Mouse (Mus musculus) frontal cortex, adult (tissue): ENCODE measurements at regions not wholly inside any gene's neighbourhood (a gene's known extent, or its start where the extent isn't known, plus 50 kb on each side); places are given as distances from the start of the nearest gene placed in this dataset.
"Not testable (repeated sequence)": the region's sequence is repeated elsewhere in the genome, so short reads cannot be mapped to it uniquely, and the experiment has no call there.

ENCODE experiments used
- ATAC-seq: cut with Nextera tagmentation; 2 replicates; pipeline ENCODE4 v1.9.2; 2017; ENCODE audit warnings: mild to moderate bottlenecking, moderate library complexity, mixed read lengths; ENCODE audit not compliant: low TSS enrichment

- ATAC-seq, result peak; percentile 99
Observed at GRCm38 (mm10) chr6:69932297-69932696, 859.7 kb downstream of the Rpia start.

- 0 out of 2 replicates have a peak, but pooled peaks have one; percentile 50 for ATAC-seq
Observed at GRCm38 (mm10) chr6:69914781-69915180, 877.3 kb downstream of the Rpia start.

DNA sequence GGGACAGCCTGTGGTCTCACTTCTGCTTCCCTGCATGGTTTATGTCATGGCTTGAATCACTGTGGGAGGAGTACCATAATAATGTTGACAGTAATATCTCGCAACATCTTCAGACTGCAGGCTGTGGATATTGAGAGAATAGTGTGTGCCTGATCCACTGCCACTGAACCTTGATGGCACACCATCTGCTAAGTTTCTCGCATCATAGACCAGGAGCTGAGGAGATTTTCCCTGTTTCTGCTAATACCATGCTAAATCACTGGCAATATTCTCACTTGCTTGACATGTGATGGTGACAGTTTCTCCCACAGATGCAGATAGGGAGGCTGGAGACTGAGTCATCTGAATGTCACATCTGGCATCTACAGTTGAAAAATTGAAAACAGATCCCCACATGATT, 912.7 kb downstream of the Rpia start:
- ATAC-seq, result 0 out of 2 replicates have a peak, but pooled peaks have one; percentile 62

DNA sequence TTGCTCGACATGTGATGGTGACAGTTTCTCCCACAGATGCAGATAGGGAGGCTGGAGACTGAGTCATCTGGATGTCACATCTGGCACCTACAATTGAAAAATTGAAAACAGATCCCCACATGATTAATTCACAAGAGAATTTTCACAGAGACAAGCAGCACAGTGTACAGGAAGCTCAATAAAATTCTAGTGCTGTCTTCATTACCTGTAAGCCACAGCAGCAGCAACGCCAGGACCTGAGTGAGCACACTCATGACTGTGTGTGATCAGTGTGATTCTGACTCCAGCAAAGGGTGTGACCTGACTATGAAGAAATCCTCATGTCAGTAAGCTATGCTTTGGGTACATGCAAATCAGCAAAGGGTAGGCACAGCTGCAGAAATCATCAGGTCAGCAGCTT, 933.4 kb downstream of the Rpia start:
- not testable (repeated sequence) for ATAC-seq

DNA sequence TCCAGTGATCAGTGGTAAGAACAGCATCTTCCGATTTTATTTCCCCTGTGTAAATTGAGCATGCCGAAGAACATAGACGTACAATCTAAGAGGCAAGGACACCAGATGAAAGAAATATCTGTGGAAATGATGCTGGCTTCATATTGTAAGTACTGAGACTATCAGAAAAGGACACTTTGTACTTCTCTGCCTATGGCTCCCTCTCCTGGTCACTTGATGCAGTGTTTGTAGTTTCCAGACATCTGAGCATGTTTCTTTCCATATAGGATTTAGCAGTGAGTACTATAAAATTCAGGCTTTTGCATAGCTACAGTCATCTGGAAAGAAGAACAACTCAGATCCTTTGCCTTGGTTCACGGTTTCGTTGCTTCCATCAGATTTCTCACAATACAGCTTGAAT, 963.4 kb downstream of the Rpia start:
- peak; percentile 86 for ATAC-seq

DNA sequence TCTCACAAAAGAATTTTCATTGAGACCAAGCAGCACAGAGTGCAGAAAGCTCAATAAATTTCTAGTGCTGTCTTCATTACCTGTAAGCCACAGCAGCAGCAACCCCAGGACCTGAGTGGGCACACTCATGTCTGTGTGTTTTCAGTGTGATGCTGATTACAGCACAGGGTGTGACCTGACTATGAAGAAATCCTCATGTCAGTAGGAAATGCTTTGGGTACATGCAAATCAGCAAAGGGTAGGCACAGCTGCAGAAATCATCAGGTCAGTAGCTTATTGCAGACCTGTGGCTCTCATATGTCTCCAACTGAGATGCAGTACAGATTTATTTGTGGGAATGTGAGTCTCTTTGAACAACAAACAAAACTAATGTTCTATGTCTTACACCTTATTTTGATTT, 977.1 kb downstream of the Rpia start:
- not testable (repeated sequence) for ATAC-seq

DNA sequence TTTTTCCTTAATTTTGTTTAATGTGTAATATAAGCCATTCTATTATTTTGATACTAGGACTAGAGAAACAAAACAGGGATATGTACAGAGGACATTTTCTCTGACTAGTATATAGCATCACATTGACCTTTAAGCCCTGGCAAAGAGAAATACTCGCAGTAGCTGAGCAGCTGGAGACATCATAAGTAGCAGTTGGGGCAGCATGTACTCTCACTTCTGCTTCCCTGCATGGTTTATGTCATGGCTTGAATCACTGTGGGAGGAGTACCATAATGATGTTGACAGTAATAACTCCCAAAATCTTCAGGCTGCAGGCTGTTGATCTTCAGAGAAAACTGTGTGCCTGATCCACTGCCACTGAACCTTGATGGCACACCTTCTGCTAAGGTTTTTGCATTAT, 977.7 kb downstream of the Rpia start:
- ATAC-seq, result not testable (repeated sequence)

DNA sequence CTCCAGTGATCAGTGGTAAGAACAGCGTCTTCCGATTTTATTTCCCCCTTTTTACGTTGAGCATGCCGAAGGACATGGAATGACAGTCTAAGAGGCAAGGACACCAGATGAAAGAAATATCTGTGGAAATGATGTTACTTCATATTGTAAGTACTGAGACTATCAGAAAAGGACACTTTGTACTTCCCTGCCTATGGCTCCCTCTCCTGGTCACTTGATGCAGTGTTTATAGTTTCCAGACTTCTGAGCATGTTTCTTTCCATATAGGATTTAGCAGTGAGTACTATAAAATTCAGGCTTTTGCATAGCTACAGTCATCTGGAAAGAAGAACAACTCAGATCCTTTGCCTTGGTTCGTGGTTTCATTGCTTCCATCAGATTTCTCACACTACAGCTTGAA, 1011.7 kb downstream of the Rpia start:
- peak; percentile 91 for ATAC-seq

GRCm38 (mm10) chr6:69777322-69777721, 1014.7 kb downstream of the Rpia start:
- not testable (repeated sequence) for ATAC-seq

- no peak for ATAC-seq
Observed at GRCm38 (mm10) chr6:69764861-69765260, 1027.2 kb downstream of the Rpia start.

- ATAC-seq, result peak; percentile 93
Observed at GRCm38 (mm10) chr6:69758618-69759017, 1033.4 kb downstream of the Rpia start.

GRCm38 (mm10) chr6:69739002-69739625, 1052.9 kb downstream of the Rpia start:
- no peak for ATAC-seq

- not testable (repeated sequence) for ATAC-seq
Observed at GRCm38 (mm10) chr6:69732866-69733265, 1059.2 kb downstream of the Rpia start.

DNA sequence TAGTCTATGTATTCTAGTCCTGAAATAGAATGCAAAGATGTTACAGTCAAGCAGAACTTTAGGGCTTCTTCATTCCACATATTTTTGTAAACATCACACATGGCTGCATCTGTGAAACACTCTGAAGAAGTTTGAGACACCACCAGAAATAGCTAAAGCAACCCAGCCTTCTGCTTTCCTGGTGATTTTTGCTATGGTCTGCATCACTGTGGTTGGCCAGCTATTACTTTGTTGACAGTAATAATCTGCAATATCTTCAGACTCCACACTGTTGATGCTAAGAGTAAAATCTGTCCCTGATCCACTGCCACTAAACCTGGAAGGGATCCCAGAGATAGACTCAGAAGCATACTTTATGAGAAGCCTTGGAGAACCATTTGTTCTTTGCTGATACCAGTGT, 1065.7 kb downstream of the Rpia start:
- ATAC-seq, result peak; percentile 94

GRCm38 (mm10) chr6:69702813-69703212, 1089.2 kb downstream of the Rpia start:
- not testable (repeated sequence) for ATAC-seq

GRCm38 (mm10) chr6:69681172-69681571, 1110.9 kb downstream of the Rpia start:
- ATAC-seq, result no peak

- not testable (repeated sequence) for ATAC-seq
Observed at GRCm38 (mm10) chr6:69662426-69662825, 1129.6 kb downstream of the Rpia start.
